Mouse (Mus musculus) hindbrain, embryonic 12.5 days (tissue): ENCODE results near the gene Jup. TPM values are rescaled to one million over a fixed set of nuclear protein-coding genes. Genes with fewer than 3 reads are reported as not detected.
A peak's percentile ranks its signal among the peaks of the same experiment; 100 is the strongest.

ENCODE experiments used
- ATAC-seq: fragments of 200-750 bp; cut with Nextera tagmentation; 2 replicates; pipeline ENCODE4 v1.8.0; 2017; ENCODE audit warnings: moderate TSS enrichment; ENCODE audit not compliant: low FRiP score
- H3K27ac ChIP-seq: fragments of 300-500 bp; sonication (generic); 2 replicates; pipeline ENCODE4 v1.5.1; 2016; ENCODE audit warnings: mild to moderate bottlenecking
- H3K27me3 ChIP-seq: fragments of 300-500 bp; sonication (generic); 2 replicates; pipeline ENCODE4 v1.6.1; 2016; ENCODE audit warnings: mild to moderate bottlenecking
- H3K36me3 ChIP-seq: fragments of 300-500 bp; sonication (generic); 2 replicates; pipeline ENCODE4 v1.6.1; 2016; ENCODE audit warnings: mild to moderate bottlenecking
- H3K4me1 ChIP-seq: fragments of 300-500 bp; sonication (generic); 2 replicates; pipeline ENCODE4 v1.6.1; 2016
- H3K4me2 ChIP-seq: fragments of 300-500 bp; sonication (generic); replicated peaks from 2 replicates; pipeline ENCODE4 v1.6.1; 2016; ENCODE audit warnings: mild to moderate bottlenecking
- H3K4me3 ChIP-seq: fragments of 300-500 bp; sonication (generic); 2 replicates; pipeline ENCODE4 v1.5.1; 2016; ENCODE audit warnings: mild to moderate bottlenecking
- H3K9ac ChIP-seq: fragments of 300-500 bp; sonication (generic); 2 replicates; pipeline ENCODE4 v1.6.1; 2016; ENCODE audit warnings: mild to moderate bottlenecking, moderate library complexity
- H3K9me3 ChIP-seq: fragments of 300-500 bp; sonication (generic); replicated peaks from 2 replicates; pipeline ENCODE4 v1.6.1; 2016; ENCODE audit warnings: mild to moderate bottlenecking
- WGBS: fragments of 180-500 bp; shearing (Covaris S2); methylation state at CpG from one replicate; pipeline ENCODE4 v1.1.7; 2016; 5-methylcytosine and 5-hydroxymethylcytosine counted together
- polyA plus RNA-seq: library from polyadenylated mRNA; unstranded; fragments of >200 nt; fragmentation: Nextera tagmentation; extraction: Ambion mirVana; gene quantifications from 2 replicates; pipeline ENCODE4 v1.2.1, GENCODE M21; 2016

Jup gene
- polyA plus RNA-seq, 1 experiment from 2014 or later, result 64.0 TPM

DNA sequence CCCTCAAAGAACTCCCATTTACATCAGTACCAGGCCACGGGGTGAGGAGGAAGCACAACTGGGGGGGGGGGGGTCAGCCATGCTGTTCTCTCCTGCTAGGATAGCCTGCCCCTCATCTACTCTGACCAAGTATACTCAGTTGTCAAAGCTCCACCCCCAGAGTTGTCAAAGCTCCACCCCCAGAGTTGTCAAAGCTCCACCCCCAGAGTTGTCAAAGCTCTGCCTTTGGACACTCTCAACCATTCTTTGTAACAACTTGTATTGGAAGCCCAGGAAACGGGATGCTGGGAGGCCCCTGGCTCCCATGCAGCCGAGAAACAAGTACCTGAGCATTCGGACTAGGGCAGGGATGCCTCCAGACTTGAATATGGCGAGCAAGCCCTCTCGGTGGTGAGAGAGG is 14.9 kb downstream of the Jup start:
- peaks cover 5% of the 10 kb centered on the region; the same call in 1 of the 2 replicates for H3K4me1 ChIP-seq
- H3K4me3 ChIP-seq, result no peak overlapping the region
- no peak overlapping the region for H3K4me2 ChIP-seq
- peaks cover 58% of the 10 kb centered on the region for H3K36me3 ChIP-seq
- 86% methylated on average over 6 of the region's 6 CpGs for WGBS
- H3K27me3 ChIP-seq, result no peaks in the 10 kb centered on the region
- no peaks in the 10 kb centered on the region for H3K9me3 ChIP-seq
- ATAC-seq, result no peak
- no peak overlapping the region for H3K9ac ChIP-seq
- no peak overlapping the region for H3K27ac ChIP-seq

DNA sequence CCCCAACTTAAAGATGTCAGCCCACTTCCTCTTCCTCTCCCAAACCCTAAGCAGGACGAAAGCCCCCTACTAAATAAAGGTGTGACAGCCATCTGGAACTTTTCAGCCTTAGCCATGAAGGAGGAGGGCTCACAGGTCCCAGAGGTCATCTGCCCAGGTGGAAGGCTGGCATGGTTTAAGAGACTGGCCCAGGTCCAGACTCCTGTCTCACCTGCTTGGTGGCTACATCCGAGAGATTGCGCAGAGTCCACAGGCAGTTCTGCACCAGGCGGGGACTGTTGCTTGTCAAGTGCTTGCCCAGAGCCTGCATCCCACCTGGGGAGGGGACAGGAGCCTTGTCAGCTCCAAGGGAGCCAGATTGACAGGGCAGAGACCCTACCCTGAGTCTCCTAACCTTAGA is 18.3 kb downstream of the Jup start:
- no peak overlapping the region for H3K4me2 ChIP-seq
- no peak overlapping the region for H3K4me3 ChIP-seq
- H3K36me3 ChIP-seq, result peaks cover 71% of the 10 kb centered on the region
- no peak overlapping the region for H3K27ac ChIP-seq
- 90% methylated on average over 4 of the region's 4 CpGs for WGBS
- no peaks in the 10 kb centered on the region for H3K4me1 ChIP-seq
- no peaks in the 10 kb centered on the region for H3K27me3 ChIP-seq
- H3K9ac ChIP-seq, result no peak overlapping the region
- no peak for ATAC-seq
- no peaks in the 10 kb centered on the region for H3K9me3 ChIP-seq

DNA sequence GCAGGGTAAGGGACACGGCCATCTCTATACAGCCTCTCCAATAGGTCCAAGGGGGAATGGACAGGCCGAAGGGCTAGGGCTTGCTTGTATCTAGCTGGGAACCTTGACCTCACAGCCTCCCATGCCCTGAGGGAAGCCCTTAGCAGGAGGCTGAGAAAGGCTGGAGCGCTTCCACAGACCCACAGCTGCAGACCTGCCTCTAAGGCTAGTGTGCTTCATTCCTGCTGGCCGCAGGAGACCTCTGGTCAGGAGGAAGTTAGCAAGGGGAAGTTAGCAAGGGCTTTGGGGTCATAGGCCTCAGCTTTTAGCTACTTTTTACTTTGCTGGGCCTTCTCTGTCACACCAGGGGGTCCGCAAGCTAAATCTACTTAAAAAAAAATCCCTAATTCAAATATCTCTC is 19.1 kb downstream of the Jup start:
- H3K27ac ChIP-seq, result no peak overlapping the region
- no peak overlapping the region for H3K4me2 ChIP-seq
- 79% methylated on average over 5 of the region's 5 CpGs for WGBS
- no peaks in the 10 kb centered on the region for H3K9me3 ChIP-seq
- no peaks in the 10 kb centered on the region for H3K4me1 ChIP-seq
- H3K4me3 ChIP-seq, result no peak overlapping the region
- no peak for ATAC-seq
- no peak overlapping the region for H3K9ac ChIP-seq
- no peaks in the 10 kb centered on the region for H3K27me3 ChIP-seq
- H3K36me3 ChIP-seq, result peaks cover 79% of the 10 kb centered on the region

DNA sequence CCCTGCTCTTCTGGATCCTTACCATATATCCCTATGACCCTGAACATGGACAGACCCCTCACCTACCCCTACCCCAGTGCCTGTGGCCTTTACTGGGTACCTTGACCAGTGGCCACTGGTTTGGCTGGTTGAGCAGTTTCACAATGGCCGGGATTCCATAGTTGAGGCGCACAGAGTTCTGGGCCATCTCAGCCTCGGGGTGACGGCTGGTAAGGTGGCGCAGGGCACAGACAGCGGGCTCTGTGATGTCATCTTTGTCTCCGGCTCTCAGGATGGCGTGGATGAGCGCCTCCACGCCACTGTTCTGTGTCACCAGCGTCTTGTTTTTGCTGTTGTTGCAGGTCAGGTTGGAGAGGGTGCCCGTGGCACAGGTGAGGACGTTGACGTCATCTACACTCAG is 19.6 kb downstream of the Jup start:
- 92% methylated on average over 14 of the region's 14 CpGs for WGBS
- H3K4me1 ChIP-seq, result no peaks in the 10 kb centered on the region
- no peak for ATAC-seq
- H3K9me3 ChIP-seq, result no peaks in the 10 kb centered on the region
- H3K4me3 ChIP-seq, result no peak overlapping the region
- H3K27ac ChIP-seq, result no peak overlapping the region
- H3K27me3 ChIP-seq, result no peaks in the 10 kb centered on the region
- H3K4me2 ChIP-seq, result no peak overlapping the region
- H3K36me3 ChIP-seq, result peaks cover 80% of the 10 kb centered on the region
- no peak overlapping the region for H3K9ac ChIP-seq

DNA sequence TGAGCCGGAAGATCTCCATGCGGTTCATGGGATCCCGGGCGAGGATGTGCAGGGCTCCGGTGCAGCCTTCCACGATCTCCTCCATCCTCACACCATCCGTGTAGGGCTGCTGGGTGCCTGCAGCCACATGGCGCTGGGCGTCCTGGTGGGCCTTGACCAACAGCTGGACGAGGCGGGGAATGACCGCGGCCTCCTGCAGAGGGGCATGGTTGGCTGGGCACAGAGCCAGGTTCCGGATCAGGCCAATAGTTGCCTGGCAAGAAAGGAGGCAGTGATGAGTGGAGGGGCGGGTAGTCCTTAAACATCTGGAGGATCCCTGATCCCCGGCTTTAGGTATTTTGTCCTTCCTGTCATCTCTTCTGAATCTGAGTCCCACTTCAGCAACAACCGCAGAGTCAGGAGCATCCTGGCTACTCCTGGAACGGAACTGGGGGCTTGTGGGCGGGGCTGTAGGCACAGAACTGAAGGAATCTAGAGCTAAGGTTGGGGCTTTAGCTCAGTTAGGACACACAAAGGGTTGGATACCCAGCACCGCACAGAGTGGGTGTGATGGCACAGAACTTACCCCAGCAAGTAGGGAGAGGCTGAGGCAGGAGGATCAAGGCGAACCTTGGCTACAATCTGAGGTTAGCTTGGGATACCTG is 20.7 kb downstream of the Jup start:
- Histone ChIP-seq H3K27ac (no peak overlapping the region), H3K9me3 (no peaks in the 10 kb centered on the region), H3K4me1 (0 out of 2 replicates have a peak, but pooled peaks cover 3% of the 10 kb centered on the region), H3K4me2 (no peak overlapping the region), H3K36me3 (peaks cover 80% of the 10 kb centered on the region), H3K4me3 (no peak overlapping the region), H3K9ac (no peak overlapping the region), H3K27me3 (no peaks in the 10 kb centered on the region)
- no peak for ATAC-seq
- 87% methylated on average over 21 of the region's 21 CpGs for WGBS

DNA sequence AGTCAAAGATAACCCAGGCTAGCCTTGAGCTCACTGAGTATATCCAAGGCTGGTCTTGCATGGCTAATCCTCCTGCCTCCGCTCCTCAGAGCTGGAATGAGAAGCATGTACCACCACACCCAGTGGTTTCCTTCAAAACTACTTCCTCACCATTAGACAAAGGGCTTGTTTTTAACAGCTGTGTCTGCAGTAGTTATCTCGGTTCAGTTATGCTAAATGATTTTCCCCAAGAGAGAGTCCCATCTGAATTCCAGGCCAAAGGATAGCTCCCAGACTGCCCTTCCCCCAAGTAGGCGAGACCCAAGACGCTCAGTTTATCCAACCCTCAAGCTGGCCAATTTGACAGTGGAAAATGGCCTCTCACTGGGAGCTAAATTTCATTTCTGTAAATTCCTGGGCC is 21.6 kb downstream of the Jup start:
- Histone ChIP-seq H3K36me3 (peaks cover 77% of the 10 kb centered on the region), H3K27me3 (no peaks in the 10 kb centered on the region), H3K4me3 (no peak overlapping the region), H3K9ac (no peak overlapping the region), H3K27ac (no peak overlapping the region), H3K4me2 (no peak overlapping the region), H3K4me1 (0 out of 2 replicates have a peak, but pooled peaks cover 3% of the 10 kb centered on the region), H3K9me3 (no peaks in the 10 kb centered on the region)
- WGBS, result 79% methylated on average over 4 of the region's 4 CpGs
- no peak for ATAC-seq

DNA sequence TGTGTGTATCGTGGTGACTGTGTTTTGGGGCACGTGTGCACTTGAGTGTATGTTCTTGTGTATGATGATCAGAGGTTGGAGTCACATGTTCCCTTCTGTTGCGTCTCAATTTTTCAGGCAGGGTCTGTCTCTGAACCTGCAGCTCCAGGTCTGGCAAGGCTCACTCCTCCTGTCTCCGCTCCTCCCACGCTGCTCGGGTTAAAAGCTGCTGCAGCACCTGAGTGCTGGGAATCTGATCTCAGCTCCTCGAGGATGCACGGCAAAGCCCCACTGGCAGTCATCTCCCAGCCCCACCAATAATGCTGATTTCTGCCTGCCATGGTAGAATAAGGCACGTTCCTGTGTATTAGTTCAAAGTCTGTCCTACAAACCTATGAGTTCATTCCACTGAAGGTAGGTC is 22.4 kb downstream of the Jup start:
- Histone ChIP-seq H3K27me3 (no peaks in the 10 kb centered on the region), H3K9ac (no peak overlapping the region), H3K4me1 (0 out of 2 replicates have a peak, but pooled peaks cover 3% of the 10 kb centered on the region), H3K27ac (no peak overlapping the region), H3K36me3 (peaks cover 75% of the 10 kb centered on the region), H3K4me3 (no peak overlapping the region), H3K9me3 (no peaks in the 10 kb centered on the region), H3K4me2 (no peak overlapping the region)
- ATAC-seq, result no peak
- WGBS, result 87% methylated on average over 9 of the region's 9 CpGs

DNA sequence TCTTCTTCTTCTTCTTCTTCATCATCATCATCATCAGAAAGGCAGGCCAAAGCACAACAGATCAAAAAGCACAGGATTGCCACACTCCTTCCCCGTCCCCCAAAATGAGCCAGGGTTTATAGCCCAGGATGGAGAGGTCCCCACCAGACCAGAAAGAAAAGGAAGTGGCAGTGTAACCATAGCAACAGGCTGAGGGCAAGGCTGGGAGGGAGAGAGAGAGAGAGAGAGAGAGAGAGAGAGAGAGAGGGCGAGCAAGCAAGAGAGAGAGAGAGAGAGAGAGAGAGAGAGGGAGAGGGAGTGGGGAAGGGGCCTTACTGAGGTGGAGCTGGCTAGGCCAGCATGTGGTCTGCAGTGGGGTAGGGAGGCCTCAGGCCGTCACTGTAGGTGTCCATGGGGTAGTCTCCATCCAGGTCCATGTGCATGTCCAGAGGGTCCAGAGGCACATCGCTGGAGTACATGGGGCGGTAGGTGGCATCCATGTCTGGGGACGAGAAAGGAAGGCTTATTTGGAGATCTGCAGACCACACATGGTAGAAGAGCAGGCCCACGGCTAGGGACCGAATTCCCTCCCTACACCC is 25.5 kb downstream of the Jup start:
- no peak overlapping the region for H3K27ac ChIP-seq

DNA sequence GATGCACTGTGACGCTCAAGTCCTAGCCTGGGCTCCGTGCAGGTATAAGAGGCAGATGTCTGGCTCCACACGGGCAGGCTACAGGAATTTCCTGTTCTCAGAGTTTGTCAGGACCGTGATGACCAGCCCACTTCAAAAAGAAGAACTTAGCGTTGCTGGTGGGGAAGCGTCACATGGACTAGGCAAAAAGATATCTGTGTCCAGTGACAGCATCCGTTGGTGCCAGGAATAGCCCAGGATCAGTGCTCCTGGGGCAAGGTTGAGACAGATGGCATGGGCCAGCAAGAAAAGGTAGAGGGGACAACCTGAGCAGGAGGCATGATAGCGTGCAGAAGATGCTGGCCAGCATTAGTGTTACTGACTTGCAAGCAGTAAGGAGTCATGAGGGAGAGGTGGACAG is 27.7 kb downstream of the Jup start:
- H3K27ac ChIP-seq, result no peak overlapping the region
- H3K27me3 ChIP-seq, result no peaks in the 10 kb centered on the region
- ATAC-seq, result no peak
- H3K9ac ChIP-seq, result no peak overlapping the region
- no peak overlapping the region for H3K4me3 ChIP-seq
- WGBS, result 78% methylated on average over 8 of the region's 8 CpGs
- H3K4me1 ChIP-seq, result 0 out of 2 replicates have a peak, but pooled peaks cover 3% of the 10 kb centered on the region
- peaks cover 41% of the 10 kb centered on the region for H3K36me3 ChIP-seq
- H3K9me3 ChIP-seq, result no peaks in the 10 kb centered on the region
- H3K4me2 ChIP-seq, result no peak overlapping the region

More for the DNA sequence above, 25.5 kb downstream of the Jup start:
- Histone ChIP-seq H3K4me3 (no peak overlapping the region), H3K36me3 (peaks cover 54% of the 10 kb centered on the region), H3K4me1 (0 out of 2 replicates have a peak, but pooled peaks cover 3% of the 10 kb centered on the region), H3K9me3 (no peaks in the 10 kb centered on the region), H3K9ac (no peak overlapping the region), H3K4me2 (no peak overlapping the region), H3K27me3 (no peaks in the 10 kb centered on the region)
- WGBS, result 61% methylated on average over 7 of the region's 8 CpGs
- 0 out of 2 replicates have a peak, but pooled peaks have one; percentile 35 for ATAC-seq

DNA sequence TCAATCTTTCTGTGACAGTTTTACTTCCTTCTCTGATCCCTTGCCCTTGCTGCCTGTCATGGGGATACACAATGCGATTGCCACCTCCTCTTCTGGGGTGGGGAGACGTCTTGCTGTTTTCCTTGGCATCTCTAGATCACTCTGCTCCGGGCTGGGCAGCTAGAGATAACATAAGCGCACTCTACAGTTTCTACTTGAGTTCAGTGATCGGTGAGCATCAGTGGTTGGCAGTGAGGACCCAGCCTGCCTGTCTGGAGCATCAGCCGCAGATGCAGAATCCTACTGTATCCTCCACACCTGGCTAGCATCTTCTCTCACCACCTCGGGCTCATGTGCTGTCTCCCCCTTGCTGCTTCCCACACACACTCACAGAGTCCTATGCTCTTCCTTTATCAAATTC is 28.4 kb downstream of the Jup start:
- Histone ChIP-seq H3K9ac (no peak overlapping the region), H3K4me3 (no peak overlapping the region), H3K4me1 (0 out of 2 replicates have a peak, but pooled peaks cover 3% of the 10 kb centered on the region), H3K4me2 (no peak overlapping the region), H3K27me3 (no peaks in the 10 kb centered on the region), H3K27ac (no peak overlapping the region), H3K9me3 (no peaks in the 10 kb centered on the region), H3K36me3 (peaks cover 37% of the 10 kb centered on the region)
- no peak for ATAC-seq
- WGBS, result 79% methylated on average over 7 of the region's 7 CpGs

DNA sequence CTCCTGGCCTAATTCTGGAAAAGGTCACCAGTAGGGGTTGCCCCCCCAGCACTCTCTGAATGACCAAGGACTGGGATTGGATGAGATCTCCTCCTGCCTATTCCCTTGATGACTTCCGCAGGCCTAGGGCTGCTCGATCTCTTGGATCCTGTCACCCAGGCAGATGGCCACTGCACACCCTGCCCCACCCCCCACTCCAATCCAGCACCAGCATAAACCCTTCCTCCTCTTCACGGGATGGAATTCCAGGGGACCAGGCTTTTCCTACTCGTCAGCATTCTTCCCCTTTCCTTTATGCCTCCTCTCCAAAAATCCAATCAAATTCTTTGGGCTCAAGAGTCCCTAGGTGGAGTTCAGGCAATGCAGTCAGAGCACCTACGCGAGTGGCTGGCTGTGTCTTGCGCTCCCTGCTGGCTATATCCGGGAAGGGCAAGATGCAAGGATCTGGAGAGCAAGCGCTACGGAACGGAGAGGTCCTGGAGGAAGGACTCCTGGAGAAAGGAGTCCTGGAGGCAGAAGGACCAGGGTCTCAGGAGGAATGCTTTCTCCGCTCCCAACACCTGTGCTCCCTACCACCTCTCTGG is 34.5 kb downstream of the Jup start:
- ATAC-seq, result peak; percentile 41; the same call in 1 of the 2 replicates
- Histone ChIP-seq H3K4me3 (no peak overlapping the region), H3K36me3 (no peaks in the 10 kb centered on the region), H3K4me1 (peaks cover 7% of the 10 kb centered on the region), H3K9me3 (no peaks in the 10 kb centered on the region), H3K4me2 (no peak overlapping the region), H3K27ac (no peak overlapping the region), H3K27me3 (peaks cover 25% of the 10 kb centered on the region), H3K9ac (no peak overlapping the region)
- whole genome bisulfite sequencing, result 15% methylated on average over 12 of the region's 12 CpGs

DNA sequence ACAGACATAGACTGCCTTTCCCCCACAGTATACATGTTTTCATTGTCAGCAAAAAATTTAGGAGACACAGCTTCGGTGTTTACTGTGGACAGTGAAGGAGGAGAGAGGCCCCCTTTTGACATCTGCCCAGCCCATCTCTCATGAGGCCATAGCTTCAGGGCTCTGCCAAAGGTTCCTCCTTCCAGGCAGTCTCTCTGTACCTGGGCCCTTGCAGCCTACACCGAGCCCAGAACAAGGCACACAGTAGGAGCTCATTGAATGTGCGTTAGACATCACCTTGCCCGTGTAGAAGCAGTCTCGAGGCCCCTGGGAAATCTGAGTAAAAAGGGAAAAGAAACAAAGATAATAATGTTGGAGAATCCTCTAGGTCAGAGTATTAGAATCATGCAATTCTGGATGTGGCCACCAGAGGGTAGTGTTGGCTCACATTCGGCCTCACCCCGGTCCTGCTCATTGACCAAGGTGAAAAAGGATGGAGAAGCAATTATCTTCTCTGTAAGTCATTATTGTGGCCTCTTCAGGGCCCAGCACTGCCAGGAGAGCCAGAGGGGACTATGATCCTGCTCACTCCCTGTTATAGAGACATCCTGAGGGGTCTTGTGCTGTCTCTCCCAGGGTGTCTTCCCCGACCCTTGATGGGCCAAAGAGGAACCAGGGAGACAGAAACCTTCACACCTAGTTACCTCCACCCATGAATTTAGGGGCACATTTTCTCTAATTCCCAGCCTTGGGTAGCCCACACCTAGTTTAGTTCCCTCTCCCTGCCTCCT is 35.2 kb downstream of the Jup start:
- Histone ChIP-seq H3K4me2 (no peak overlapping the region), H3K4me3 (no peak overlapping the region), H3K4me1 (peaks cover 7% of the 10 kb centered on the region), H3K27me3 (peaks cover 30% of the 10 kb centered on the region), H3K36me3 (no peaks in the 10 kb centered on the region), H3K9ac (no peak overlapping the region), H3K27ac (no peak overlapping the region), H3K9me3 (no peaks in the 10 kb centered on the region)
- peak; percentile 57 for ATAC-seq
- WGBS, result 13% methylated on average over 8 of the region's 8 CpGs
